Mouse (Mus musculus) left cerebral cortex, postnatal 36 days (tissue): Measurements from ENCODE around the gene Rps13. TPM values are rescaled to one million over a fixed set of nuclear protein-coding genes. Genes with fewer than 3 reads are reported as not detected.

Source experiments
- DNase-seq, 2 experiments: peaks; one replicate each; pipeline ENCODE4 v3.0.0; 2021 to 2022; ENCODE audit warnings: low spot score in 2 of 2, mixed read lengths in 1 of 2
- intact Hi-C: fragments of 180-260 bp; cut with DNase I; formaldehyde crosslinking; loops from one replicate; pipeline ENCODE4 v1.15.1; 2025
- total RNA-seq, 2 experiments: library from RNA; stranded (reverse); gene quantifications; 2 replicates each; pipeline ENCODE4 v1.2.3; 2021

Rps13 gene
- total RNA-seq, 2 experiments from 2014 or later: 185 to 202 TPM

DNA sequence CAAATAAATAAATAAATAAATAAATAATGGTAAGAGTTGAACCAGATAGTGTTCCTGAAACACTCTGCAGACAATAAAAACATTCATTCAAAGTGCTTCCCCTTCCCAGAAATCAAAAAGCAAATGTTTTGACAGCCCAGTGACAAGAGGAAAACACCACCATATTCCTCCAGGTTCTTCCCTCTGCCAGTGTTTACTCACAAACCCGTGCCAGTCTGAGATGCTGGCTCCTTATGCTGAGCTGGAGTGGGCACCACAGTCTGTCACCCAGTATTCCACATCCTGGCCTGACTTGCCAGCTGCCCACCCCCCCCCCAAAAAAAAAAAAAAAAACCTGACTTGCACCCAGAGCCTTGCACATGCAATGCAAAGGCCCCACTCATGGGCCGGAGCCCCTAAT is 35.1 kb downstream of the Rps13 start:
- intact Hi-C loops: no loop called here
- no peak for DNase-seq

DNA sequence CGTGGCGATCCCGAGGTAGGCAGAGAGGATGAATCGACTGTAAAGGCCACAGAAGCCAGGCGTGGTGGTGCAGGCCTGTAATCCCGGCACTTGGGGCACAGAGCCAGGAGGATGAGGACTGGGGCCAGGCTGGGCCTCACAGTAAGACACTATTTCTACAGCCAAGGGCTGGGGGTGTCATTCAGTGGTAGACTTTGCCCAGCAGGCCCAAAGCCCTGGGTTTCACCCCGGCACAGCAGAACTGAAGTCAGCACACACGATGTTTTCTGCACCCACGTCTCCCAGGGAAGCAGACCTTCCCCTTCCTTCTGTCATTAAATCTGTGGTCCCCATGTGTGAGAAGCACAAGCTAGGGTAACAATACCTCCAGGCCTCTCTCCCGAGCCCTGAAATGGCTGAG is 35.6 kb downstream of the Rps13 start:
- DNase-seq: no peak
- intact Hi-C loops: no loop called here

GRCm38 (mm10) chr7:116294961-116295360 is 39.0 kb downstream of the Rps13 start:
- intact Hi-C loops: no loop called here
- no peak for DNase-seq

GRCm38 (mm10) chr7:116292377-116292776 is 41.6 kb downstream of the Rps13 start:
- DNase-seq: no peak
- intact Hi-C loops: no loop called here

DNA sequence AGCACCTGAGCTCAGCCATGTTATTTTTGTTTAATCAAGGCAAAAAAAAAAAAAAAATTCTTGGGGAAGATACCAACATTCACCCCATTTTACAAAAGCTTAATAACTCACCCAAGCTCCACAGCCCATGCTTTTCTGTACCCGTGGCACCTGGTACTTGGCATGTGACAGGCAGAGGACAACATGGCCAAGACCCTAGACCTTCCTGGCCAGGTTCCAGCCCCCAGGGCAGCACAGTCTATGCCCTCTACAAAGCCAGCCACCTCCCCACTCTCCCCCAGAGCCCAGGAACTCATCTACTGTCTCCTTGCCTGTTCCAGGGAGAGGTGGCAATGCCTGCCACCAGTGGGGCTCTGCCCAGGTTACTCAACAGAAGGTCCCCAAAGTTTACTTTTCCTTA is 43.4 kb downstream of the Rps13 start:
- intact Hi-C loops: no loop called here
- DNase-seq: no peak

- intact Hi-C loops: no loop called here
- no peak for DNase-seq
These were observed 45.0 kb downstream of the Rps13 start for GRCm38 (mm10) chr7:116288996-116289395.

GRCm38 (mm10) chr7:116287959-116288358 is 46.0 kb downstream of the Rps13 start:
- intact Hi-C loops: no loop called here
- no peak for DNase-seq

DNA sequence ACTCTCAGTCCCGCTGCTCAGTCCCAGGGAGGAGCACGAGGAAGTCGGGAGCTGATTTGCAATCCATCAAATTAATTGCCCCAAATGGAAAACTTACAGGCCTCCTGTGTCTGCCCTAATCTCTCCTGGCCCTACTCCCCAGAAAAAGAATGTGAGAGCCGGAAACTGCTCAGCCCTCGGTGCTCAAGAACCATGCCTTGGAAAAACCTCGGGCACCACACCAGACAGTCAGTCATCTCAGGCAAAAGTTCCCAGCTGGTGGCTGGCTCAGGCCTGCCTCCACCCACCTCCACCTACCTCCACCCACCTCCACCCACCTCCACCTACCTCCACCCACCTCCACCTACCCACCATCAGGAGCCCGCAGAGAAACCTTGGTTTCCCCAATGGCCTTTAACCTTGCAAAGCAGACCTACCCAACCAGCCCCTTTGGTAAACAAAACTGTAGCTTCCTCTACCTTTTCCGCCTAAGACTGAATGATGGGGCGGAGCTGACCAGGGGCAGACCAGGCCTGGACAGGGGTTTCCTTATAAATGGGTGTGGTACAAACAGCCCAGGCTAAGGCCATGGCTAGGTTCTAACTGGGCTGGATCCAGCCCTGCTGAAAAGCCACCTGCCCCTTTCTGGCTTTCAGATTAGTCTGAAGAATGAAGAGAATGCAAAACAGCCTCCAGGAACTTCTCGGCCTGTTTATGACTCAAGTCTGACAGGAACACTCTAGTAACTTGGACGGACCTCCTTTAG is 47.2 kb downstream of the Rps13 start:
- no peak for DNase-seq

DNA sequence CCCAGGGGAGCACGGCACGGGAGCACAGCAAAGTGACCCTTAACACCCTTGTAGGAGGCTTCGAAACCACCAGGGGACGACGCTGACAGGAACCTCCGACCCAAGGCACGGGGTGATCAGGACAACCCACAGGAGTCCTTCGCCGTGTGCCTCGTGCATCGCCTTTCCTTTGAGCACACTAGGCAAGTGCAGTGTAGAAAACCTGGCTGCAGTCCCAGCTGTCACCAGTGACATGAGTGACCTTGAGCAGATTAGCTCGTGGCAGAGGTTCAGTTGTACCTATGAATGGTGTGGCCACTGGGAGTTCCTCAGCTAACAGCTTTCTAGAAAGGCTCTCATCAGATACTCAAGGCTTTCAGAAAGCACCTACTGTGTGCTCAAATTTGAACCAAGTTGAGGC is 47.8 kb downstream of the Rps13 start:
- no peak for DNase-seq
- intact Hi-C loops: no loop called here

More for the DNA sequence above, 47.2 kb downstream of the Rps13 start:
- intact Hi-C loops: no loop called here

DNA sequence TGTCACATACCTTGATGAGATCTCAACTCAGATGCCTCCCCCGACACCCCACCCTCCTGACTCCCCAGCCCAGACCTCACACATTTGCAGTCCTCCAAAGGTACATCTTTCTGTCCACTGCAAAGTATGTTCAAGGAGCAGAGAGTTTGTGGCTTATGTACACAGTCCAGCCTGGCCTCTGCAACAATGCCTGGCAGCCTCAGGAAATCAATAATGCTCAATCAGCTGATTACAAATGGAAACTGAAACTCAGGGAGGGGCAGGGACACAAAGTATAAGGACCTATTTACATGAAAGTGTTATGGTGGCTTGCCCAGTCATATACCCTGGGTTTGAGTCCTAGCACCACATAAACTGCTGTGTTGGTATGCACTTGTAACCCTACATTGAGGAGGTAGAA is 48.8 kb downstream of the Rps13 start:
- DNase-seq: no peak
- intact Hi-C loops: no loop called here

DNA sequence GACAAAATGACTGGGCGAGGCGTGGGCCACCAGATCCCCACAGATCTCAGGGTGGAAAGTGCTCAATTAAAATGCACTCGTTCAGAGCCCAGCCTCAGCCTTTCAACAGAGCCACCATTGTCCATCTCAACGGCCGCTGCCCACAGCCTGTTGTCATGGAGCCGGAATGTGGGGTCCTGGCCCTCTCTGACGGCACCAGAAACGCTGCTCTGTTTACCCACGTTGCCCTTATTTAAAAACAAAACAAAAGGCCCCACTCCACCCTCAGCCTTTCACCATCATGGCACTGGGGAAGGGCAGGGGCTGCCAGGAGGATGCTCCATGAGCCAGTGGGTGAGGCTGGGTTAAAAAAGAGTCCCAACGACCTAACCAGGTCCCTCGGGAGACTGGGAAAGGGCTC is 51.2 kb downstream of the Rps13 start:
- DNase-seq: peak in 1 of 2 experiments; percentile 6
- intact Hi-C loops: no loop called here

Other genes with a start within 250 kb of the Rps13 start
- gene Gm4353, start 249.6 kb downstream of the Rps13 start, total RNA-seq: 1 to 10 TPM; 2.6 to 4.7 TPM
- 10 to 100 TPM; 22.0 to 24.8 TPM for gene Plekha7, start 25.8 kb downstream of the Rps13 start, total RNA-seq
- gene Pik3c2a, start 109.3 kb upstream of the Rps13 start, total RNA-seq: 10 to 100 TPM; 22.8 to 28.7 TPM
- 10 to 100 TPM; 23.0 to 23.5 TPM for gene Nucb2, start 170.2 kb upstream of the Rps13 start, total RNA-seq